Mouse (Mus musculus) heart, postnatal 10 days (tissue): ENCODE data around the gene Fnbp4. TPM values are rescaled to one million over a fixed set of nuclear protein-coding genes. Genes with fewer than 3 reads are reported as not detected.
A peak's percentile ranks its signal among the peaks of the same experiment; 100 is the strongest.

Source experiments
- DNase-seq, 2 experiments: peaks; one replicate each; pipeline ENCODE4 v3.0.0; 2021
- intact Hi-C: fragments of 180-260 bp; cut with DNase I; formaldehyde crosslinking; loops from one replicate; pipeline ENCODE4 v1.15.1; 2025
- total RNA-seq, 2 experiments: library from RNA; stranded (reverse); gene quantifications; 2 replicates each; pipeline ENCODE4 v1.2.3; 2021

The Fnbp4 gene
- total RNA-seq: 10 to 100 TPM; 30.1 to 31.4 TPM

GRCm38 (mm10) chr2:90745053-90745678 lies at the start of gene Fnbp4:
Fnbp4 (plus strand) TSS chr2:90745370.
- intact Hi-C loops: no loop called here
- DNase-seq: peak; percentile 99

DNA sequence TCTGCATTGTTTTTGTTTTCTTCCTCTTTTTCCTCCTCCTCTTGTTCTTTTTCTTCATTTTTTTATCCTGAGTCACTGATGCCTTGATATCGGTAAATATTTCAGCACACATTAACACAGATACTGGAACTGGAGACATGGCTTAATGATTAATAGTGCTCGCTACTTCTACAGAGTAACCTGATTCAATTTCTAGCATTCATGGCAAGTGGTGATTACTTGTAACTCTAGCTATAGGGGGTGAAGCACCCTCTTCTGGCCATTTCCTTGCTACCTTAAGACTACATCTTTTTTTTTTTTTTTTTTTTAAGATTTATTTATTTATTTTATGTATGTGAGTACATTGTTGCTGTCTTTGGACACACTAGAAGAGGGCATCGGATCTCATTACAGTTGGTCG lies 44.2 kb upstream of the Fnbp4 start:
- DNase-seq: no peak
- intact Hi-C loops: no loop called here

DNA sequence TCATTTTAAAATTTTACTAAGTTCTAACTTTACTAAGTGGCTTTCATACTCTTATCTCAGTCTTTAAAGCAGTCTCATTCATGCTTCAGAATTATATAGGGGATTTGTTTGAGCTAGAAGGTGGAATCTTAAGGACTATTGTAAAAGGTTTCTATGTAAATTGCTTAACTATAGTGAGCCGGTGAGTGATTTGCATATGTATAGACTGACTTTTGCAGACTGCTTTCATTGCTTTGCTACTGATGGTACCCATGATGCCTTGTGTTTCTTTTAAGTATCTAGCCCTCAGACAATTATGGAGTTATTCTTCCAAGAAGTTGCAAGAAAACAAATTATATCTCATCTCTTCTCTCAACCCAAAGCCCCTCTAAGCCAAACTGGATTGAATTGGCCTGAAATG lies 36.6 kb upstream of the Fnbp4 start:
- no peak for DNase-seq
- intact Hi-C loops: no loop called here

DNA sequence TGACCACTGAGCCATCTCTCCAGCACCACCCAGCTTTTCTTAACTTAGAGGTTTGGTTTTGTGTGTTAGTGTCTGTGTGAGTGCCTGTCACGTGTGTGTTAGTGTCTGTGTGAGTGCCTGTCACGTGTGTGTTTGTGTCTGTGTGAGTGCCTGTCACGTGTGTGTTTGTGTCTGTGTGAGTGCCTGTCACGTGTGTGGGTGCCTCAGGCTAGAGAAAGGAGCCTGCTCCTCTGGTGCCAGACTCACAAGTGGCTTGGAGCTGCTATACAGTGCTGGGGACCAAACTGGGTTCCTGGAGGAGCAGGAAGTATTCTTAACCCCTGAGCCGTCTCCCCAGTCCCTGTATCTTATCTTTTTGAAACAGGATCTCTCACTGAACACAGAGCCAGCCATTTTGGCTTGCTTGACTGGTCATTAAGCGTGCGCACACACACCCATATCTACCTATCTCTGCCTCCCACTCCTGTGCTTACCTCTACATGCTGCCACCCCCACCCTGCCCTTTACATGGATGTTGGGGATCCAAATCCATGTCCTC lies 29.5 kb upstream of the Fnbp4 start:
- intact Hi-C loops: no loop called here
- DNase-seq: no peak

- intact Hi-C loops: no loop called here
These were observed 27.8 kb upstream of the Fnbp4 start for GRCm38 (mm10) chr2:90717366-90717765.

GRCm38 (mm10) chr2:90717948-90718347 lies 27.2 kb upstream of the Fnbp4 start:
- intact Hi-C loops: no loop called here
- no peak for DNase-seq

More at GRCm38 (mm10) chr2:90717366-90717765, 27.8 kb upstream of the Fnbp4 start:
- no peak for DNase-seq

DNA sequence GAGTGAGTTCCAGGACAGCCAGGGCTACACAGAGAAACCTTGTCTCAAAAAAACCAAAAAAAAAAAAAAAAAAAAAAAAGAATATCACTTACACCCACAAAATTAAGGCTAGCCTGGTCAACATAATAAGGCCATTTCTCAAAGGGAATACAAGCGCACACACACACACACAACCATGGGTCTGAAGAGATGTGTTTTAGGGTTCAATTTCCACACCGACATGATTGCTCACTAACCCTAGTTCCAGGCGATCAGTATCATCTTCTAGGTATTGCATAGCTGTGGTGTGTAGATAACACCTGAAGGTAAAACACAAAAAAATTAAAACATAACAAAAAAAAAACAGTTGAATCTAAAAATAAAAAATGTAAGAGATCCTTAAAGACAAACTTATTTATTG lies 18.4 kb upstream of the Fnbp4 start:
- intact Hi-C loops: no loop called here
- no peak for DNase-seq

GRCm38 (mm10) chr2:90735326-90735725 lies 9.8 kb upstream of the Fnbp4 start:
- intact Hi-C loops: no loop called here
- DNase-seq: no peak

DNA sequence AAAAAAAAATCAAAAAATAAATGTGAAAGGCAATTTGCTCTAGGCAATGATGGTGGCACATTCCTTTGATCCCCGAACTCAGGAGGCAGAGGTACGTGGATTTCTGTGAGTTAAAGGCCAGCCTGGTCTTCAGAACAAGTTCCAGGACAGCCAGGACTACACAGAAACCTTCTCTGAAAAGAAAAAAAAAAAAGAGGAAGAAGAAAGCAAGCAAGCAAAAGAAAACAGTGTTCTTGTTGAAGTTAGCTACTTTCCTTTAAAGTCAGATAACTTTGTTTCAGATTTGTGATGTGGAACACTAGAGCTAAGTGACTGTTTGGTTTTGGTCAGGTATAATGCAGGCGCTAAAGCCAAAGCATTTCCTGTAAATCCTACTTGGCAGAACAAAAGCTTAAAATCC lies 6.4 kb upstream of the Fnbp4 start:
- intact Hi-C loops: no loop called here
- DNase-seq: no peak

DNA sequence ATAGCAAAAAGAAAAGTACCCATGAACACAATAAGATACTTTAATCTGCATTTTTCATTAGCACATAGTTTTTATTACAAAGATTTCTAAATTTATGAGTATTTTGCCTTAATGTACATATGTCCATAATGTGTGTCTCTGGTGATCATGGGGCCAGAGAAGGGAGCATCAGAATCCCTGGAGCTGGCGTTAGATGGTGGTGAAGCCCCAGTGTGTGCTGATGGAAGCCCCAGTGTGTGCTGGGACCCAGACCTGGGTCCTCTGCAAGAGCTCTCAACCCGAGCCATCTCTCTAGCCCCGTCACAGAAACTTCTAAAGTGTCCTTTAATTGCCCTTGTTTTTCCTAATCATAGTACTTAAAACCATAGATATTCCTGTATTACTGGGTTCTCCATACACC lies 5.8 kb upstream of the Fnbp4 start:
- DNase-seq: no peak
- intact Hi-C loops: no loop called here

DNA sequence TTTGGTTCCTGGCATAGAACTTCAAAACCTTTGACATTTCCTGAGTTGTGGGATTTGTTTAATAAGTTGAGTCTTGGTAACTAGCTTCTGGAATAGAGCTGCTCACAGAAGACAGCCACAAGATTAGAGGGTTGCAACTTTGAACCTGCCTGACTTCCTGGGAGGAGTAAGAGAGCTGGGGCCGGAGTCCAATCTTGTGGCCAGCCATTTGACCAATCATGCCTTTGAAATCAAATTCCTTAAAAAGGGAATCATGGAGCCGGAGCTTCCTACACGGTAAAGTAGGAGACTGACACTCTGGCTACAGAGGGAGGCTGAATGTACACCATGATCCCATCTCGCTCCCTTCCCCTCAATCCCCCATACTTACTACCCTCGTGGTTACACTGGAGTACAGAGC lies 5.2 kb upstream of the Fnbp4 start:
- intact Hi-C loops: no loop called here
- no peak for DNase-seq

- intact Hi-C loops: no loop called here
- DNase-seq: peak in 1 of 2 experiments; percentile 3
These were observed 701 bp upstream of the Fnbp4 start for GRCm38 (mm10) chr2:90744285-90745052.

GRCm38 (mm10) chr2:90745740-90746537 lies 769 bp downstream of the Fnbp4 start:
- intact Hi-C loops: no loop called here

GRCm38 (mm10) chr2:90746538-90746865 lies 1.3 kb downstream of the Fnbp4 start:
- peak; percentile 23 to 24 for DNase-seq
- intact Hi-C loops: no loop called here

More at GRCm38 (mm10) chr2:90745740-90746537, 769 bp downstream of the Fnbp4 start:
- DNase-seq: no peak

- DNase-seq: no peak
- intact Hi-C loops: no loop called here
These were observed 2.0 kb downstream of the Fnbp4 start for GRCm38 (mm10) chr2:90747131-90747530.

DNA sequence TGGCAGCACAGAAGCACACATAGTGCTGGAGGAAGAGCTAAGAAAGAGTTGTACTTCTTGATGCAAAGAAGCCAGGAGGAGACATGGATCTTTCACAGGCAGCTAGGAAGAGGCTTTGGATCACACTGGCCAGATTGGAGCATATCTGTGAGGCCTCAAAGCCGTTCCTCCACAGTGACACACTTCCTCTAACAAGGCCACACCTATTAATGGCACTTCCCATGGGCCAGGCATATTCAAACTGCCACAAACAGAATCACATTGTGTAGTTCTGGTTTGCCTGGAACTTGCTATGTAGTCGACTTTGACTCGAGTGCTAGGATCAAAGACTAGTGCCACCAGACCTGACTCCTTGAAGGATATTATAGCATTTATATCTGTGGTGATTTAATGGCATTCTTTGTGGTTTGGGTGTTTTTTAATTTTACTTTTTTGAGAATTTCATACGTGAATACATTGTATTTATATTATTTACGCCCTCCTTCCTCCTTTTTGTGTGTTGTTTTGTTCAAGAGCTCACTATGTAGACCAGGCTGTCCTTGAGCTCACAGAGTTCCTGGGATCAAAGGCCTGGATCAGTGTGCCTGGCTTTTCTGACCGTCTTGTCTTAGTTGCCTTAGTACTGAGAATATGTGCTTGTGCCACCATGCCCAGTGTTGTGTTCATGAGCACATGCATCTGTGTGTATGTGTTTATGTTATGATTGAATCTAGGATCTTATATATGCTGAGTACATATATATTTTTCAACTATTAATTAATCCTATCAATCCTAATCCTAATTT lies 4.7 kb downstream of the Fnbp4 start:
- peak; percentile 14 to 16 for DNase-seq
- intact Hi-C loops: no loop called here

GRCm38 (mm10) chr2:90753565-90753964 lies 8.4 kb downstream of the Fnbp4 start:
- no peak for DNase-seq
- intact Hi-C loops: no loop called here

GRCm38 (mm10) chr2:90754188-90754587 lies 9.0 kb downstream of the Fnbp4 start:
- DNase-seq: no peak
- intact Hi-C loops: no loop called here

DNA sequence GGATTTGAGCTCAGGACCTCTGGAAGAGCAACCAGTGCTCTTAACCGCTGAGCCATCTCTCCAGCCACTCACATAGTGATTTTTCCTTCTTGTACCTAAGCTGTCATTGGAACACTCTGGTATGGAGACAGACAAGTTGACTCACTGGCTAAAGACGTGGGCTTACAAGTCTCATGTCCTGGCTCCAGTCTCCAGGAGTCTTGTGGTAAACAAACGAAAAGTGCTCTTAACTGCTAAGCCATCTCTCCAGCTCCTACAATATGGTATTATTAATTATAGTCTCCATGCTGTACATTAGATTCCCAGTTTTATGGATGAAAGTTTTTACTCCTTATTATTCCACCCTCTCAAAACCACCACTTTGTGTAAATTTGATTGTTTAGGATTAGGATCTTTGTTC lies 20.0 kb downstream of the Fnbp4 start:
- no peak for DNase-seq
- intact Hi-C loops: no loop called here

GRCm38 (mm10) chr2:90781323-90781722 lies 36.2 kb downstream of the Fnbp4 start:
- DNase-seq: no peak
- intact Hi-C loops: no loop called here

GRCm38 (mm10) chr2:90781938-90782337 lies 36.8 kb downstream of the Fnbp4 start:
- intact Hi-C loops: no loop called here
- DNase-seq: peak in 1 of 2 experiments; percentile 5
